8 mouse cellular contexts compared by ENCODE assay signal in the genomic region with DNA sequence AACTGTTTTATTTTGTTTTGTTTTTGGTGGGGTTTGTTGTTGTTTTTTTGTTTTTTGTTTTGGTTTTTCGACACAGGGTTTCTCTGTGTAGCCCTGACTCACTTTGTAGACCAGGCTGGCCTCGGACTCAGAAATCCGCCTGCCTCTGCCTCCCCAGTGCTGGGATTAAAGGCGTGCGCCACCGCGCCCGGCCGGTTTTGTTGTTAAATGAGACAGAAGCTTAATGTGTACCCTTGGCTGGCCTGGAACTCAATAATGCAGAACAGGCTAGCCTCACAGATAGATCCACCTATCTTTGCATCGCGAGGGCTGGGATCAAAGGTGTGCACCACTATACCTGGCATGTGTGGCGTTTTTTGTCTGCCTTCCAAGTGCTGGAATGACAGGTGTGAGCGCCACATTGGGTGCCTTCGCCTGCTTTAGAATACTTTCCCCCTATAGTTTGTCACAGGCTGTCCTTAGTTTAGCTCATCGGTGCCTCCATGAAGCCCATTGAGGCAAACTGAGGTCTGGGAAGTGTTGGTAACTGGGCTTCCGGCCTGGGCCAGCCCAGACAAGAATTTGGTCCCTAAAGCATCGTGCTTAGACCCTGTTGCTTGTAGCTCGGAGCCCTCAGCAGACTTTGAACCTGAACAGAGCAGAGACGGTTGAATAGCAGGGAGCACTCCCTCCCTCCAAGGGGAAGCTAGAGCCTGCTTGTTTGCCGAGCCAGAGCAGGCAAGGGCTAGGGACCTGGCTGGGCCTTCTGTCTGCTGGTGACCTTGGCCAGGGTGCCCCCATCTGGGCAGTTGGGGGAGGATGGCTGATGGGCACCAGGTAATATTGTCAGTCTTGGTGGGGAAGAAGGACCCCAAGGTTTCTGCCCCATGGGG. TPM values are rescaled to one million over a fixed set of nuclear protein-coding genes. Genes with fewer than 3 reads are reported as not detected.
DNase-seq lines count a peak whose midpoint lies in the region; ATAC-seq and TF ChIP-seq lines count a peak whose summit lies in the region.

No protein-coding gene starts in this region.

- H3K4me3 ChIP-seq in lung, adult 2 months (replicated peaks; ENCODE audit: extremely low read depth, low read depth, low read length) = peak overlapping the region; percentile 54
- H3K4me3 ChIP-seq in forebrain, embryonic 10.5 days = peak overlapping the region; percentile 84
- peak overlapping the region; percentile 93 for H3K4me3 ChIP-seq in kidney, embryonic 15.5 days (replicated peaks)
- peak overlapping the region; percentile 92 for H3K4me3 ChIP-seq in midbrain, postnatal 0 days (ENCODE audit: low read depth, low read length)

- peak overlapping the region; percentile 96 for H3K27ac ChIP-seq in forebrain, embryonic 10.5 days
- 0 out of 2 replicates have a peak overlapping the region, but pooled peaks have one; percentile 15 for H3K27ac ChIP-seq in kidney, embryonic 15.5 days
- no peak overlapping the region; the same call in 1 of the 2 replicates for H3K27ac ChIP-seq in midbrain, postnatal 0 days (ENCODE audit: low read depth, low read length)

- H3K4me2 ChIP-seq in kidney, embryonic 15.5 days = peak overlapping the region; percentile 87
- H3K4me2 ChIP-seq in midbrain, postnatal 0 days (ENCODE audit: low read depth, low read length, poor library complexity, severe bottlenecking) = peak overlapping the region; percentile 60

- DNase-seq in lung, adult 2 months = no peak
- no peak for DNase-seq in lung, adult 18-20 months
- no peak for DNase-seq in forebrain, embryonic 10.5 days (ENCODE audit: extremely low spot score, low spot score)
- no peak for DNase-seq in midbrain, postnatal 0 days (ENCODE audit: low spot score)
- DNase-seq in right cerebral cortex, adult 2 months (ENCODE audit: low spot score in 2 of 2) = no peak
- no peak for DNase-seq in right cerebral cortex, postnatal 4 days
- no peak for DNase-seq in frontal cortex, adult 2 months (ENCODE audit: extremely low spot score in 1 of 2, low spot score in 1 of 2)

- ATAC-seq in kidney, embryonic 15.5 days (replicated peaks; ENCODE audit: low FRiP score) = no peak
- ATAC-seq in midbrain, postnatal 0 days (ENCODE audit: low FRiP score) = no peak

- no peak for TF ChIP-seq POLR2A in lung, adult 2 months (IDR thresholded peaks at IDR 0.05; ENCODE audit: borderline replicate concordance, extremely low read depth, low read depth, low read length)

- TF ChIP-seq CTCF in lung, adult 2 months (IDR thresholded peaks at IDR 0.05; ENCODE audit: insufficient read depth, low read length) = 0 out of 2 replicates have a peak, but pooled peaks have one; percentile 4
- TF ChIP-seq CTCF in midbrain, postnatal 0 days (IDR thresholded peaks at IDR 0.05) = no peak

- 29% methylated on average over 20 of the region's 20 CpGs for WGBS in lung, adult 2 months
- 50% methylated on average over 20 of the region's 20 CpGs for WGBS in forebrain, embryonic 10.5 days
- WGBS in kidney, embryonic 15.5 days = 39% methylated on average over 20 of the region's 20 CpGs
- 40% methylated on average over 20 of the region's 20 CpGs for WGBS in midbrain, postnatal 0 days

- peak overlapping the region; percentile 88 for H3K9ac ChIP-seq in kidney, embryonic 15.5 days
- peak overlapping the region; percentile 82 for H3K9ac ChIP-seq in midbrain, postnatal 0 days (replicated peaks; ENCODE audit: low read length, poor library complexity, severe bottlenecking)

- H3K4me1 ChIP-seq in lung, adult 2 months (ENCODE audit: control insufficient read depth, insufficient read depth, low read length) = peaks cover 13% of the 10 kb centered on the region
- H3K4me1 ChIP-seq in forebrain, embryonic 10.5 days = peaks cover 54% of the 10 kb centered on the region
- peaks cover 39% of the 10 kb centered on the region for H3K4me1 ChIP-seq in kidney, embryonic 15.5 days
- H3K4me1 ChIP-seq in midbrain, postnatal 0 days (ENCODE audit: insufficient read depth, low read length) = peaks cover 16% of the 10 kb centered on the region

- H3K36me3 ChIP-seq in forebrain, embryonic 10.5 days (replicated peaks) = peaks cover 42% of the 10 kb centered on the region
- H3K36me3 ChIP-seq in kidney, embryonic 15.5 days = peaks cover 32% of the 10 kb centered on the region
- H3K36me3 ChIP-seq in midbrain, postnatal 0 days (ENCODE audit: insufficient read depth, low read length) = peaks cover 24% of the 10 kb centered on the region

- peaks cover 21% of the 10 kb centered on the region for H3K27me3 ChIP-seq in forebrain, embryonic 10.5 days (ENCODE audit: poor library complexity, severe bottlenecking)
- no peaks in the 10 kb centered on the region for H3K27me3 ChIP-seq in kidney, embryonic 15.5 days
- no peaks in the 10 kb centered on the region for H3K27me3 ChIP-seq in midbrain, postnatal 0 days (ENCODE audit: insufficient read depth, low read length)

- H3K9me3 ChIP-seq in forebrain, embryonic 10.5 days = no peaks in the 10 kb centered on the region
- H3K9me3 ChIP-seq in kidney, embryonic 15.5 days (replicated peaks) = no peaks in the 10 kb centered on the region
- no peaks in the 10 kb centered on the region for H3K9me3 ChIP-seq in midbrain, postnatal 0 days (ENCODE audit: low read length)

RNA-seq across cellular contexts. Expression of a gene that starts 0.9 kb away (rescaled TPM):
- 20.4 and 25.3 TPM in 2 replicates for polyA plus RNA-seq in lung, adult 2 months (2012; rRNA removed)
- polyA plus RNA-seq in forebrain, embryonic 10.5 days (2016; fragmentation: Nextera tagmentation; extraction: Ambion mirVana) = 45.3 and 47.8 TPM in 2 replicates
- polyA plus RNA-seq in kidney, embryonic 15.5 days (2015; fragmentation: Nextera tagmentation; extraction: Ambion mirVana) = 27.7 and 29.0 TPM in 2 replicates
- total RNA-seq in midbrain, postnatal 0 days (2014; rRNA removed) = 46.1 and 49.7 TPM in 2 replicates
- 29.8 and 33.1 TPM in 2 replicates for polyA plus RNA-seq in midbrain, postnatal 0 days (2015; fragmentation: Nextera tagmentation; extraction: Ambion mirVana)
- 15.1 and 16.0 TPM in 2 replicates for polyA plus RNA-seq in frontal cortex, adult 2 months (2012; rRNA removed)

RNA-seq across cellular contexts. Expression of a gene that starts 12.3 kb away (rescaled TPM):
- 58.8 and 106 TPM in 2 replicates for polyA plus RNA-seq in lung, adult 2 months (2012; rRNA removed)
- 5.4 and 5.5 TPM in 2 replicates for polyA plus RNA-seq in forebrain, embryonic 10.5 days (2016; fragmentation: Nextera tagmentation; extraction: Ambion mirVana)
- 18.6 and 19.4 TPM in 2 replicates for polyA plus RNA-seq in kidney, embryonic 15.5 days (2015; fragmentation: Nextera tagmentation; extraction: Ambion mirVana)
- total RNA-seq in midbrain, postnatal 0 days (2014; rRNA removed) = 21.5 and 23.8 TPM in 2 replicates
- 5.9 and 6.4 TPM in 2 replicates for polyA plus RNA-seq in midbrain, postnatal 0 days (2015; fragmentation: Nextera tagmentation; extraction: Ambion mirVana)
- 16.3 and 17.6 TPM in 2 replicates for polyA plus RNA-seq in frontal cortex, adult 2 months (2012; rRNA removed)
